In genomic region chr14:10211184-10211583, GRCm38 (mm10) we compare ENCODE assay signal across 23 mouse cellular contexts.
DNase-seq lines count a peak whose midpoint lies in the region; ATAC-seq and TF ChIP-seq lines count a peak whose summit lies in the region.
"Had no signal": no experiment of that assay in that cellular context is flagged by ENCODE, and none has a peak within 500 bp of the region (broad histone marks: within the 10 kb centered on the region; RNA-seq: fewer than 3 reads in every experiment).

No protein-coding gene starts in this region.

- peak; percentile 74 for DNase-seq in heart, adult 11 months
- DNase-seq in heart, adult 9 months (ENCODE audit: low spot score in 2 of 2) = no peak
- DNase-seq in kidney, postnatal 14 days = no peak
- no peak for DNase-seq in lung, postnatal 0 days (ENCODE audit: low spot score)
- DNase-seq in lung, adult 2 months = no peak
- no peak for DNase-seq in left cerebral cortex, adult 9 months (ENCODE audit: low spot score in 2 of 2)
- DNase-seq: adrenal gland, adult 8-10 months; adrenal gland, postnatal 14 days; adrenal gland, postnatal 36 days; B cell, adult 2 months; cerebellum, adult 11-12 months; cerebellum, adult 2 months; cerebellum, adult 9-10 months; cerebellum, postnatal 10 days; cerebellum, postnatal 25 days had no signal

- TF ChIP-seq EP300 in lung, postnatal 0 days (IDR thresholded peaks at IDR 0.05) = no peak

- H3K4me2 ChIP-seq in kidney, embryonic 15.5 days = no peak overlapping the region
- H3K4me2 ChIP-seq in lung, postnatal 0 days (replicated peaks; ENCODE audit: low read depth, low read length) = no peak overlapping the region
- H3K4me2 ChIP-seq: embryonic facial prominence, embryonic 12.5 days; forebrain, embryonic 13.5 days; forebrain, embryonic 15.5 days had no signal

- no peak for TF ChIP-seq POLR2A in lung, adult 2 months (IDR thresholded peaks at IDR 0.05; ENCODE audit: borderline replicate concordance, extremely low read depth, low read depth, low read length)

- H3K4me1 ChIP-seq in kidney, embryonic 15.5 days = no peaks in the 10 kb centered on the region
- H3K4me1 ChIP-seq in lung, postnatal 0 days (ENCODE audit: insufficient read depth, low read depth, low read length) = no peaks in the 10 kb centered on the region
- no peaks in the 10 kb centered on the region for H3K4me1 ChIP-seq in lung, adult 2 months (ENCODE audit: control insufficient read depth, insufficient read depth, low read length)
- H3K4me1 ChIP-seq: embryonic facial prominence, embryonic 12.5 days; forebrain, embryonic 13.5 days; forebrain, embryonic 15.5 days had no signal

- H3K36me3 ChIP-seq in kidney, embryonic 15.5 days = no peaks in the 10 kb centered on the region
- H3K36me3 ChIP-seq in lung, postnatal 0 days (ENCODE audit: insufficient read depth, low read length) = no peaks in the 10 kb centered on the region
- H3K36me3 ChIP-seq: embryonic facial prominence, embryonic 10.5 days; embryonic facial prominence, embryonic 12.5 days; forebrain, embryonic 15.5 days had no signal

- no peak overlapping the region for H3K9ac ChIP-seq in kidney, embryonic 15.5 days
- no peak overlapping the region for H3K9ac ChIP-seq in lung, postnatal 0 days (replicated peaks; ENCODE audit: low read depth)
- H3K9ac ChIP-seq: embryonic facial prominence, embryonic 12.5 days; forebrain, embryonic 13.5 days; forebrain, embryonic 15.5 days had no signal

- no peak overlapping the region for H3K27ac ChIP-seq in kidney, embryonic 15.5 days
- no peak overlapping the region for H3K27ac ChIP-seq in lung, postnatal 0 days (ENCODE audit: low read length)
- H3K27ac ChIP-seq: embryonic facial prominence, embryonic 10.5 days; embryonic facial prominence, embryonic 12.5 days; forebrain, embryonic 13.5 days; forebrain, embryonic 15.5 days had no signal

- no peak for TF ChIP-seq CTCF in lung, postnatal 0 days (IDR thresholded peaks at IDR 0.05)
- TF ChIP-seq CTCF in lung, adult 2 months (IDR thresholded peaks at IDR 0.05; ENCODE audit: insufficient read depth, low read length) = no peak

- 49% methylated on average over 5 of the region's 5 CpGs for WGBS in kidney, embryonic 15.5 days
- WGBS in lung, postnatal 0 days = 54% methylated on average over 5 of the region's 5 CpGs
- 58% methylated on average over 5 of the region's 5 CpGs for WGBS in lung, adult 2 months

- no peaks in the 10 kb centered on the region for H3K27me3 ChIP-seq in kidney, embryonic 15.5 days
- H3K27me3 ChIP-seq in lung, postnatal 0 days (replicated peaks; ENCODE audit: insufficient read depth, low read length) = no peaks in the 10 kb centered on the region
- H3K27me3 ChIP-seq: CH12.LX; embryonic facial prominence, embryonic 12.5 days; forebrain, embryonic 13.5 days; forebrain, embryonic 15.5 days had no signal

- ATAC-seq in kidney, embryonic 15.5 days (replicated peaks; ENCODE audit: low FRiP score) = peak; percentile 57; the same call in 1 of the 2 replicates
- ATAC-seq in lung, postnatal 0 days = peak; percentile 56
- ATAC-seq: activated CD4-positive, CD25-positive, alpha-beta regulatory T cell, adult 4 months; CD4-positive, CD25-positive, alpha-beta regulatory T cell, adult 4 months; forebrain, embryonic 13.5 days; forebrain, embryonic 15.5 days had no signal

- H3K9me3 ChIP-seq in kidney, embryonic 15.5 days (replicated peaks) = no peaks in the 10 kb centered on the region
- no peaks in the 10 kb centered on the region for H3K9me3 ChIP-seq in lung, postnatal 0 days (ENCODE audit: low read length)
- H3K9me3 ChIP-seq: embryonic facial prominence, embryonic 10.5 days; embryonic facial prominence, embryonic 12.5 days; forebrain, embryonic 13.5 days; forebrain, embryonic 15.5 days had no signal

- H3K4me3 ChIP-seq in kidney, embryonic 15.5 days (replicated peaks) = no peak overlapping the region
- no peak overlapping the region for H3K4me3 ChIP-seq in lung, postnatal 0 days (ENCODE audit: low read depth, low read length)
- no peak overlapping the region for H3K4me3 ChIP-seq in lung, adult 2 months (replicated peaks; ENCODE audit: extremely low read depth, low read depth, low read length)
- H3K4me3 ChIP-seq: embryonic facial prominence, embryonic 10.5 days; embryonic facial prominence, embryonic 12.5 days; forebrain, embryonic 13.5 days; forebrain, embryonic 15.5 days had no signal
